Mouse (Mus musculus): ENCODE results near the gene Map3k6. TPM values are rescaled to one million over a fixed set of nuclear protein-coding genes. Genes with fewer than 3 reads are reported as not detected.

Map3k6 gene
- polyA plus RNA-seq, 1 experiment from 2014 or later: 2.7 TPM

DNA sequence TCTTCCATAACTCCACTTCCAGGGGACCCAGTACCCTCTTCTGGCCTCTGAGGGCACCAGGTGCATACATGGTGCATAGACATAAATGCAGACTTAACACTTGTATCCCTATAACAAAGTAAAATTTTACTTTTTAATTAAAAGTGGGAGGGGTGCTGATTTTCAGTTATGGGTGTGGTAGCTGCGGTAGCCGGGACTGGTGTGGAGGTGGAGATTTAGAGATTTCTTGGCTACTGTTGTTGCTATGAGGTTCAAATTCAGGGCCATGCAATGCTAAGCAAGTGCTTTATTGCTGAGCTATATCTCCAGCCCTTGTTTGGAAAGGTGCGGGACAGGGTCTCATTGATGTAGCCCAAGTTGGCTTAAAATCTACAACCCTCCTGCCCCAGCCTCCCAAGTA lies 21.9 kb upstream of the Map3k6 start:
- Histone ChIP-seq H3K9me3 (no peaks in the 10 kb centered on the region), H3K4me3 (no peak overlapping the region), H3K4me2 (replicated peaks) (no peak overlapping the region), H3K4me1 (peaks cover 11% of the 10 kb centered on the region), H3K27me3 (peaks cover 33% of the 10 kb centered on the region), H3K27ac (no peak overlapping the region), H3K36me3 (no peaks in the 10 kb centered on the region), H3K9ac (no peak overlapping the region)
- 84% methylated on average over 3 of the region's 3 CpGs for WGBS
- ATAC-seq (ENCODE audit: insufficient number of reproducible peaks, insufficient read depth, low FRiP score, low TSS enrichment): no peak

DNA sequence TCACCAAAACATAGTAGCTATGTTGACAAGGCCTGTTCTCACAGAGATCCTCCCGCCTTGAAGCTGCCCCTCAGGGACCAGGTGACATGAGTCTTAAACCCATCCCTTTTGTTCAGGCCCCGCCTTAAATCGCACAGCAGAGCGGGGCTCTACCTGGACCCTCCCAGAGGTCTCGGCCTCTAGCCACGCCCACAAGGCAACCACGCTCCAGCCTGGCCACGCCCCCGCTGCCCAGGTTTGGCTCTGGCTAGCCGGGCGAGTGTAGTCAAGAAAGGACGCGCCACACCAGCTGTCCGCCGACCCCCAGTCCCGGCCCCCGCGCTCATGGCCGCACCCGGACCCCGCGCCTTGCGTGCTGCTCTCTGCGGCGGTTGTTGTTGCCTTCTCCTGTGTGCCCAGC lies 20.0 kb upstream of the Map3k6 start:
- Histone ChIP-seq H3K27me3 (peaks cover 25% of the 10 kb centered on the region), H3K36me3 (no peaks in the 10 kb centered on the region), H3K9ac (peak overlapping the region; percentile 34), H3K4me2 (replicated peaks) (peak overlapping the region; percentile 59), H3K4me1 (peaks cover 17% of the 10 kb centered on the region), H3K4me3 (peak overlapping the region; percentile 30), H3K9me3 (no peaks in the 10 kb centered on the region), H3K27ac (no peak overlapping the region)
- ATAC-seq (ENCODE audit: insufficient number of reproducible peaks, insufficient read depth, low FRiP score, low TSS enrichment): no peak
- 1% methylated on average over 25 of the region's 25 CpGs for WGBS

DNA sequence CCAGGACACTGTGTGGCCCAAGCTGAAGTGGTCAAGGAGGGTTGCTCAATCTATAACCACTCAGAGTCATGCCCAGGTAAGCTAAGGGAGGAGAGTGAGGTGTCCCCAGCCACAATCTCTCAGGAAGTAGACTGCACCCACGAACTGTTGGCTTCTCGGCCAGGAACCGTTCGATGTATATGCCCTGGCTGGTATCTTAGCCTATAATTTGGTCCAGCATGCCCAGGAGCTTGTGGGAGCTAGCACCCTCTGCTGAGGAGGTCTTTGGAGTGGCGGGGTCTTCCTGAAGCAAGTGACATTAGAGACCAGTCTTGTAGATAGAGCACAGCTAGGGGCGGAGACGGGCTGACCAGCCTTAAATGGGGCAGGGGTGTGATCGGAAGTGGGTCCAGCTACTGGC lies 18.9 kb upstream of the Map3k6 start:
- no peak for ATAC-seq (ENCODE audit: insufficient number of reproducible peaks, insufficient read depth, low FRiP score, low TSS enrichment)
- peaks cover 28% of the 10 kb centered on the region for H3K27me3 ChIP-seq
- H3K4me1 ChIP-seq: peaks cover 17% of the 10 kb centered on the region
- WGBS: 82% methylated on average over 8 of the region's 8 CpGs
- H3K4me2 ChIP-seq (replicated peaks): no peak overlapping the region
- no peak overlapping the region for H3K27ac ChIP-seq
- no peak overlapping the region for H3K4me3 ChIP-seq
- no peaks in the 10 kb centered on the region for H3K36me3 ChIP-seq
- H3K9me3 ChIP-seq: no peaks in the 10 kb centered on the region
- H3K9ac ChIP-seq: no peak overlapping the region

DNA sequence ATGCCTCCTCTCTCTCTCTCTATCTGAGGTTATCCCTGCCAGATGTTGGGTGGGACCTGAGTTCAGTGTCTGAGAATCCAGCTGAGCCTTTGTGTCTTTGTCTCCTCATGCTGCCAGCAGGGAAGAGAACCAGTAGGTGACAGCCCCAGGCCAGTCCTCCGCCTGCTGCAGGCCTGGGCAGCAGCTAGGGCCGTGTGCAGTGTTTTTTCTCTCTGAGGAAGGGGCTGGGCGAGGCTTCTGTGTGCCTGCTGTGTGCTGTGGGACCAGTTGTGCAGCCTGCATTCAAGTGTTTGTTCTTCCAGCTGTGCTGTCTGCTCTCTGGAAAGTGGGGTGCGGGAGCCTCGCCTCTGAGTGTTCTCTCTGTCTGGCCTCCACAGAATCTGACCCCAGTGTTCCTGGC lies 16.7 kb upstream of the Map3k6 start:
- Histone ChIP-seq H3K9ac (0 out of 2 replicates have a peak overlapping the region, but pooled peaks have one; percentile 7), H3K4me2 (replicated peaks) (no peak overlapping the region), H3K36me3 (no peaks in the 10 kb centered on the region), H3K4me1 (peaks cover 17% of the 10 kb centered on the region; the same call in 1 of the 2 replicates), H3K27me3 (peaks cover 28% of the 10 kb centered on the region), H3K4me3 (no peak overlapping the region), H3K9me3 (no peaks in the 10 kb centered on the region), H3K27ac (0 out of 2 replicates have a peak overlapping the region, but pooled peaks have one; percentile 11)
- ATAC-seq (ENCODE audit: insufficient number of reproducible peaks, insufficient read depth, low FRiP score, low TSS enrichment): no peak
- 41% methylated on average over 5 of the region's 5 CpGs for WGBS

DNA sequence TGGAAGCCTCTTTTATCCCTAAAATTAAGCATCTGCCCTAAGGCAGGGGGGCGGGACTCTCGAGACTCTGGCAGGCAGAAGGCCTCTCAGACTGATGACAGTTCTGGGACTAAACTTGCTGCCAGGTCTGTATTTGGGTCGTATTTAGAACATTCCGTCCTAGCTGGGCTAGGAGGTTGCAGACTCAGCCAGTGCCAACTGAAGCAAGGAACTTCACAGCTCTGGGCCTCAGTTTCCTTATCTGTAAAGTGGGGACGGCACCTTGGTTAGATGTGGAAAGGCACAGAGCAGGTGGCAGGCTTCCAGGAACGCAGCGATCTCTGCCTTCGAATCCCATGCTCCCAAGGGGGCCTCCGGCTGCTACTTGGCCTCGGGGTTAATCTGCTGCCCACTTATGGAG lies 14.5 kb upstream of the Map3k6 start:
- no peak for ATAC-seq (ENCODE audit: insufficient number of reproducible peaks, insufficient read depth, low FRiP score, low TSS enrichment)
- WGBS: 59% methylated on average over 10 of the region's 10 CpGs
- H3K9ac ChIP-seq: no peak overlapping the region
- peaks cover 17% of the 10 kb centered on the region; the same call in 1 of the 2 replicates for H3K4me1 ChIP-seq
- H3K4me3 ChIP-seq: no peak overlapping the region
- no peaks in the 10 kb centered on the region for H3K9me3 ChIP-seq
- no peaks in the 10 kb centered on the region for H3K36me3 ChIP-seq
- H3K27me3 ChIP-seq: peaks cover 15% of the 10 kb centered on the region
- H3K27ac ChIP-seq: no peak overlapping the region
- H3K4me2 ChIP-seq (replicated peaks): no peak overlapping the region

DNA sequence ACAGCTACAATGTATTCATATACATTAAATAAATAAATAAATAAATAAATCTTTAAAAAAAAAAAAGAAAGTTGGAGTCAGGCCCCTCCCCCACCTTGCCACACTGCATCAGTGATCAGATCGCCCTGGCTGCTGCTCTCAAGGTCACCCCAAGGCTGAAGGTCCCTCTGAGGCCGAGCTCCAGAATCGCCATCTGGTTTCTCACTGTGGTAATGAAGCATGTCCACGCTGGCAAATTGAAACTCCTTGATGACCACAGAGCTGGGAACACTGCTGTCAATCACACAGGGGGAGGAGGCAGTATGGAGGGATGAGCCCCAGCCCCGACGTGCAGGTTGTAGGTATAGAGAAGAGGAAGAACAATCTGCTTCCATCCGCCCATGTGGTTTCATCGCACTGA lies 13.0 kb upstream of the Map3k6 start:
- Histone ChIP-seq H3K27ac (no peak overlapping the region), H3K36me3 (no peaks in the 10 kb centered on the region), H3K4me2 (replicated peaks) (no peak overlapping the region), H3K4me1 (peaks cover 14% of the 10 kb centered on the region; the same call in 1 of the 2 replicates), H3K9me3 (no peaks in the 10 kb centered on the region), H3K9ac (no peak overlapping the region), H3K4me3 (no peak overlapping the region), H3K27me3 (0 out of 2 replicates have a peak, but pooled peaks cover 3% of the 10 kb centered on the region)
- 51% methylated on average over 8 of the region's 8 CpGs for WGBS
- no peak for ATAC-seq (ENCODE audit: insufficient number of reproducible peaks, insufficient read depth, low FRiP score, low TSS enrichment)

DNA sequence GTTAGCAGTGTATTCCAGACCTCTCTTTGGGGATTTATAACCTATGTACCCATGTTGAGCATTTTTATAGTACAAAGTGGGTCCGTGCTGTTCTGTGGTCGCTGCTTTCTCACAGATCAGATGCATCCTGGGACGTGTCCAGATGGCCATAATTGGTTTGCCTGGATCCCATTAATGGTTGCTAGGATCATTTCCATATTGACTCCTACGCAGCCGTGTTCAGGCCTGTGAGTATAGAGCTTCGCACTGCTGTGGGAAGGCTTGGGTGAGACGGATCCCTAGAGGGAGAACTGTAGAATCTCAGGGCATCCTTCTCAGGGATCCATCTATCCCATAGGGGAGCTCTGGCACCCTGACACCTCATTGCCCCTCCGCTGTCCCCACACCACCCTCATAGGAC lies 11.0 kb upstream of the Map3k6 start:
- Histone ChIP-seq H3K27me3 (0 out of 2 replicates have a peak, but pooled peaks cover 3% of the 10 kb centered on the region), H3K4me2 (replicated peaks) (no peak overlapping the region), H3K27ac (peak overlapping the region; percentile 30), H3K9me3 (no peaks in the 10 kb centered on the region), H3K4me1 (0 out of 2 replicates have a peak, but pooled peaks cover 6% of the 10 kb centered on the region), H3K36me3 (no peaks in the 10 kb centered on the region), H3K9ac (no peak overlapping the region), H3K4me3 (no peak overlapping the region)
- WGBS: 50% methylated on average over 8 of the region's 8 CpGs
- no peak for ATAC-seq (ENCODE audit: insufficient number of reproducible peaks, insufficient read depth, low FRiP score, low TSS enrichment)

DNA sequence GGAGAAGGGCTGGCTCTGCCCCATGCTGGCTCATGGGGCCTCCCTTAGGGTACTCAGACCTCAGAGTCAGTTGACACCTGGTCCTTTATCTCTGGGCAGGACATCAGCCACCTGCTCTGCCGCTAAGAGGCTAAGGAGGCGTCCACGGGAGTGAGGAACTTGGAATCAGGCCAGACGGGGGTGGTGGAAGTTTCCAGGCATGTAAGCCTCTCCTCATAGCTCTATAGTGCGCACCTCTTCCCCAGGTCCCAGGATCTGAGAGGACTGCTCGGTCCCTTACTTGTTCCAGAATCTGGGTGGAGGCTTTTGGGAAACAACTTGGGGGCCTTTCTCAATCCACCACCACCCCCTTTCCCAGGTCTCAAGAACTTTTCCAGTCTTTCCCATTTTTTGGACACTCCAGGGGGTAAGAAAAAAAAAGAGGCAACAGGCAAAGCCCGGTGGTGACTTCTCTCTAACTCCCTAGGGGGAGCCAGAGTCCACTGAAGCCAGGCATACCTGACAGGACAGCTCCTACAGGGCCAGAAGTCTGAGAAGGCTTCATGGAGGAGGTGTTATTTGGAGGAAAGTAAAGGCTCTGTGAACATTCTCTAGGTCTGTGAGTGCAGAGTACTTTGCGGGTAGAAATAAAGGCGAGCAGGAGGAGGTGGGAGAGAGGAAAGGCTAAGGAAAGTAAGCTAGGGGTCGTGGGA lies 7.2 kb upstream of the Map3k6 start:
- H3K4me1 ChIP-seq: 0 out of 2 replicates have a peak, but pooled peaks cover 6% of the 10 kb centered on the region
- no peak overlapping the region for H3K4me2 ChIP-seq (replicated peaks)
- no peak; the same call in 1 of the 2 replicates for ATAC-seq (ENCODE audit: insufficient number of reproducible peaks, insufficient read depth, low FRiP score, low TSS enrichment)
- H3K9me3 ChIP-seq: no peaks in the 10 kb centered on the region
- no peaks in the 10 kb centered on the region for H3K27me3 ChIP-seq
- H3K36me3 ChIP-seq: no peaks in the 10 kb centered on the region
- H3K9ac ChIP-seq: no peak overlapping the region
- WGBS: 49% methylated on average over 10 of the region's 10 CpGs
- H3K4me3 ChIP-seq: no peak overlapping the region
- H3K27ac ChIP-seq: no peak overlapping the region

DNA sequence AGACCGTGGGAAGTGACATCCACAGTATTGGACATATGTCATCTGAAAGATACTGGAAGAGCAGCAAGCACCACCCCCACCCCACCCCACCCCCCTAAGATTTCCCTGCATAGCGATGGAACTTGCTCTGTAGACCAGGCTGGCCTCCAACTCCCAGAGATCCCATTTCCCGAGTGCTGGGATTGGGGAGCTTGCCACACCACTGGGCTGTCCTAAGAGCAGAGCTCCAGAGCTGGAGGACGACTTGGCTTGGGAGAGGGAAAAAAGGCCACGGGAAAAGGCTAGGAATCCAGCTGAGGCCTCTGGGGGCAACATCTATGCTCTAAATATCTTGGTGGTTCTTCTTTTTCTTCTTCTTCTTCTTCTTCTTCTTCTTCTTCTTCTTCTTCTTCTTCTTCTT lies 5.8 kb upstream of the Map3k6 start:
- Histone ChIP-seq H3K36me3 (no peaks in the 10 kb centered on the region), H3K4me2 (replicated peaks) (no peak overlapping the region), H3K4me3 (no peak overlapping the region), H3K4me1 (0 out of 2 replicates have a peak, but pooled peaks cover 3% of the 10 kb centered on the region), H3K27me3 (no peaks in the 10 kb centered on the region), H3K9ac (no peak overlapping the region), H3K27ac (no peak overlapping the region), H3K9me3 (no peaks in the 10 kb centered on the region)
- no peak for ATAC-seq (ENCODE audit: insufficient number of reproducible peaks, insufficient read depth, low FRiP score, low TSS enrichment)
- 68% methylated on average over 5 of the region's 5 CpGs for WGBS

DNA sequence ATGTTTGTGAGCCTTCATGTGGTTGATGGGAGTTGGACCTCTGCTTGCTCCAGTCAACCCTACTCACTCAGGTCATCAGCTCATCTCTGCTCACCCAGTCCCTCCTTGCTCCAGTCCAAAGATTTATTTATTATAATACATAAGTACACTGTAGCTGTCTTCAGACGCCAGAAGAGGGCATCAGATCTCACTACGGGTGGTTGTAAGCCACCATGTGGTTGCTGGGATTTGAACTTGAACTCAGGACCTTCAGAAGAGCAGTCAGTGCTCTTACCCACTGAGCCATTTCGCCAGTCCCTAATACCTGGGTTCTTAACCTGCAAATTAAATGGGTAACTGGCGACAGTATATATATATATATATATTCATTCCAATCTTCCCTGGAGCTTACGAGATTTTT lies 5.2 kb upstream of the Map3k6 start:
- peaks cover 3% of the 10 kb centered on the region; the same call in 1 of the 2 replicates for H3K27me3 ChIP-seq
- H3K4me2 ChIP-seq (replicated peaks): no peak overlapping the region
- no peak overlapping the region for H3K4me3 ChIP-seq
- no peak overlapping the region for H3K9ac ChIP-seq
- no peaks in the 10 kb centered on the region for H3K9me3 ChIP-seq
- H3K4me1 ChIP-seq: peaks cover 2% of the 10 kb centered on the region; the same call in 1 of the 2 replicates
- no peak for ATAC-seq (ENCODE audit: insufficient number of reproducible peaks, insufficient read depth, low FRiP score, low TSS enrichment)
- no peaks in the 10 kb centered on the region for H3K36me3 ChIP-seq
- WGBS: 82% methylated on average over 5 of the region's 5 CpGs
- no peak overlapping the region for H3K27ac ChIP-seq

DNA sequence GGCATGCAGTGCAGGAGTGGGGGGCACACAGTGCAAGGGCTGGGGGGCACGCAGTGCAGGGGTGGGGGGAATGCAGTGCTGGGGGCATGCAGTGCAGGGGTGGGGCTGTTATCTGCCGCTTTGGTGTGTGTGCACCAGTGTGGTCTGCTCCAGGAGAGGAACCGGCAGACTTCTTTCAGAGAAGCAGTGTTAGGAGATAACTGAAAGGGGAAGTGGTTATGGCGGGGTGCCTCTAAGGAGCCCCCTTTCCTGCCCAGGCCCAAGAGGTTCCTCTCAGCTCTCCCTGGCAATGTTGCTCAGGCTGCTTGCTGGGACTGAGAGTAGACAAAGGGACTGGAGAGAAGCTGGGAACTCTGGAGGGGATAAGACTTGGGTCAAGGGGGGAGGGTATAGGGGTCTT lies 2.7 kb upstream of the Map3k6 start:
- Histone ChIP-seq H3K4me3 (no peak overlapping the region), H3K9ac (no peak overlapping the region), H3K4me1 (peaks cover 9% of the 10 kb centered on the region; the same call in 1 of the 2 replicates), H3K9me3 (no peaks in the 10 kb centered on the region), H3K27ac (no peak overlapping the region), H3K4me2 (replicated peaks) (no peak overlapping the region), H3K27me3 (peaks cover 15% of the 10 kb centered on the region), H3K36me3 (no peaks in the 10 kb centered on the region)
- WGBS: 77% methylated on average over 4 of the region's 4 CpGs
- ATAC-seq (ENCODE audit: insufficient number of reproducible peaks, insufficient read depth, low FRiP score, low TSS enrichment): no peak

Data from embryonic facial prominence, embryonic 12.5 days (tissue).